Mouse (Mus musculus): Measurements from ENCODE around the gene Lmo2. TPM values are rescaled to one million over a fixed set of nuclear protein-coding genes. Genes with fewer than 3 reads are reported as not detected.

Lmo2 gene
- total RNA-seq, 2 experiments from 2014 or later: 40.0 to 41.3 TPM

GRCm38 (mm10) chr2:103938573-103938972, 19.2 kb upstream of the Lmo2 start:
- no peak for DNase-seq (ENCODE audit: low spot score in 2 of 2)

GRCm38 (mm10) chr2:103939003-103939402, 18.8 kb upstream of the Lmo2 start:
- no peak for DNase-seq (ENCODE audit: low spot score in 2 of 2)

DNA sequence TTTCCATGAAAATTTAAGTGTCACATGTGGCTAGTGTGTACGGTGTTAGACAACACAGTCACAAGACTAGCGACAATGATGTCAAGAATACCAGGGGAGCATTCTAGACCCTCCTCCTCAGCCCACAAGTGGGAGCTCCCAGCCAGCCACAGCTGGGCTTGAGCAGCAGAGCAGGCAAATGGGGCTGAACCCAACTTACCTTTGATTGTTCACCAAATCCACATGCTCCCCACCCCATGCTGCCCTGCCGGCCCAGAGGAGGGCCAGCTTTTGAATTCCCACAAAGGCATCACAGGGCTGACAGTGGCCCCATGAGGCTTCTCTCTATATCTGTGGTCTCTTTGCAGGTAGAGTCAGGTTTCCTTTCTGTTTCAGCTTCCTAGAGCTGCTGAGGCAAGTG, 16.7 kb upstream of the Lmo2 start:
- no peak for DNase-seq (ENCODE audit: low spot score in 2 of 2)

DNA sequence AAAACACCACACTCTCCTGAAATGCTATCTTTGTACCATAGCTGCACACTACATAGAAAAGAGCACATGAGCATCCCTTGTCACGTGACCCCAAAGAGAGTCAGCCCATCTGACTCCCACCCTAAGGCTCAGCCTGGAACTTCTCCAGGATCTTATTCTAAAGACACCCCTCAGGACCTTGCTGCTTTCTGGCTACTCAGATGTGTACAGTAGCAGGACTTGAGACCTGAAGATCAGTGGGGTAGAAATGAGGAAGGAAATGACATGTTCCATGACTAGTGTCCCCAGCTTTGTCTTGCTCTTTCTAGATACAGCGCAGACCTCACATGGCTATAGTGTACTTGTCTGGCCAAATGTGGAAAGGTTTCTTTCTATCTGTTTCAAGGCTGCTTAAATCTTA, 12.9 kb upstream of the Lmo2 start:
- DNase-seq (ENCODE audit: low spot score in 2 of 2): no peak

DNA sequence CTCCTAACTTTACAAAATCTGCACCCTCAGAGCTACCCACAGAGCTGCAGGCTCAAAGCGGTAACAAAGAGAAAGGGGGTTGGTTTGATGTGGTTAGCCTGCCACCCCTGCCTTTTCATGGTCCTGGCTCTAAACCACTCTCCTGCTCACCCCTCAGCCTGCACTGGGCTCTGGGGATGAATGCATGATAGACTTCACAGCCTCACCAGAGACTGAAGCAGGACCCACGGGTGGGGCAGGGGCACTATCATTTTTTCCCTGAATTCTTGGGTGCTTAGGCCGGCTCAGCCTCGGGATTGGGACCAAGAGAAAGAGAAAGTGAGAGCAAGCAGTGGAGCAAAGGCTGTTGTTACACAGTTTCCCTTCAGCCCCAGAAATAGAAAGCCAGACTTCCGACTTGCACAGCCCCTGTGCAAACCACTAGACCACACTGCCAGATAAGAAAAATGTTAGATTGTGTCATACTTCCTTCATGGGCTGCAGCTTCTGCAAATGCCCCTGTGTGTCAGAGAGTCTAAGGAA, 12.2 kb upstream of the Lmo2 start:
- DNase-seq (ENCODE audit: low spot score in 2 of 2): no peak

DNA sequence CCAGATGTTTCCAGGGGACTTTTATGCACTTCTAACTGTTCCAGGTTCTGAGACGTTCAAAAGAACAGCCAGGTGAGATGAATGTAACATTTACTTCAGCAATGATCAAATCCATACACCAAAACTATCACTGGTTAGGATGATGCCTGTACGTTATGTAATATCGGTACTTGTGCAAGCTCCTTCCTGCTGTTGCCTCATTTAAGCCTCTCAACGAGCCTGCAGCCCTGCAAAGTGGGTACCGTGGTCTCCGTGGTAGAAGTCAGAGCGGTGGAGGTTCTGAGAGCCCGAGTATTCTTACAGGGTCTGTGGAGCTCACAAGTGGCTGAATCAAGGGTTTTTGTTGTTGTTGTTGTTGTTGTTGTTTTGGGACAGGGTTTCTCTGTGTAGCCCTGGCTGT, 10.9 kb upstream of the Lmo2 start:
- no peak for DNase-seq (ENCODE audit: low spot score in 2 of 2)

DNA sequence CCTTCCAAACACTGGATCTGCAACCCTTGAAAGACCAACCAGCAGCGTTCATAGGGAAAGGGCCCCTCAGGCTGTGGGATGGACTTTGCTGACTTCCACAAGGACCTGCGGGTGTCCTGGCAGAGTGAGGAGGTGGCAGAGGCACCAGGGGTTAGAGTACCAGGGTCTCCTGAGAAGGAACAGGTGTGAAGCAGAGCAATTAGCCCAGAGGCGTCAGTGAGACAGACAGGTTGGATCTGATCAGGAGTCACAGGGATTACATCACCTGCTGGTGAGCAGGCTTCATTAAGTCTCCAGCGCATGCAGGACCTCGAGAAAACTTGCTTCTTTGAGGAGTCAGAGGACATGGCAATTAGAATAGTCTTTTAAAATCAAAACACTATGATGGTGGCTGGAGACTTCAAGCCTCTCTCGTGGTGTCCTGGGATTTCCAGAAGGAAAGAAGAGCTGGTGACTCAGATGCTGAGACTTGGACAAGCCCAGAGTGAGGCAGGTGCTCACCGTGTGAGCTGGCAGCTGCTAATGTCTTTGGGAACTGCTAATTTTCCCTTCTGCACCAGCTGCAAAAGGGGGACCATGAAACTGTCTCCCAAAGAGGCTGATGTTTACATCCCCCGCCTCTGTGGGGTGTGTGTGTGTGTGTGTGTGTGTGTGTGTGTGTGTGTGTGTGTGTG, 9.7 kb upstream of the Lmo2 start:
- DNase-seq (ENCODE audit: low spot score in 2 of 2): no peak

GRCm38 (mm10) chr2:103953050-103953835, 4.5 kb upstream of the Lmo2 start:
- DNase-seq (ENCODE audit: low spot score in 2 of 2): no peak

- DNase-seq (ENCODE audit: low spot score in 2 of 2): no peak
Measured at GRCm38 (mm10) chr2:103955714-103956113, 2.1 kb upstream of the Lmo2 start.

DNA sequence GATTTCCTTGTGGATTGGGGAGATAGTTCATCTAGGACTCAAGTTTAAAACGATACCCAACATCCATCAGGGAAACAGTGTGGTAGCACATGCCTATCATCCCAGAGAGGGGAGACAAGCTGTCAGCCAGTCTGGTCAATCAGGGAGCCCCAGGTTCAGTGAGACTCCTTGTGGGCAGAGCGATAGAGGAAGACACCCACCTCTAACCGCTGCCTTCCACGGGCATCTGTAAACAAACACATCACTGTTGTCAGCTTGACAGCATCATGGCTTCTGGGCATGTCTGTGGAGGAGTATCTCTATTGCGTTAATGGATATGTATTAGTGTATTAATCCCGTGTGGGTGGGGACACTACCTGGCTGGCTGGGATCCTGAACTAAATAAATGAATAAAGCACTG, 919 bp upstream of the Lmo2 start:
- no peak for DNase-seq (ENCODE audit: low spot score in 2 of 2)

DNA sequence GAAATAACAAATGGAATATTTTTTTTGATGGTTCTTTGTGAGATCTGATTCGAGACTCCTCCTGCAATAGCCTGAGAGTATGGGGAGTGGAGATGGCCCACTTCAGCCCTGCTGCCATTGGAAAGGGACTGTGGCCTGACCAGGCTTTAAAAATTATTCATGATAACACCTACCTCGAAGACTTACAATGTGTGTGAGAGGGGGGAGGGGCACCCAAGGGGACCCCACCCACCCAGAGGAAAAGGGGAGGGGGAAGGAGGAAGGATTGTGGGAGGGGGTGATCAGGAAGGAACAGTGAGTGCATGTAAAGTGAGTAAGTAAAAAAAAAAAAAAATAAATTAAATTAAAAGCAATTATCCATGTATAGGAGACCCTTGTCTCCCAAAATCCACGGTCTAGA, 848 bp downstream of the Lmo2 start:
- no peak for DNase-seq (ENCODE audit: low spot score in 2 of 2)

GRCm38 (mm10) chr2:103959066-103959465, 1.3 kb downstream of the Lmo2 start:
- DNase-seq (ENCODE audit: low spot score in 2 of 2): no peak

DNA sequence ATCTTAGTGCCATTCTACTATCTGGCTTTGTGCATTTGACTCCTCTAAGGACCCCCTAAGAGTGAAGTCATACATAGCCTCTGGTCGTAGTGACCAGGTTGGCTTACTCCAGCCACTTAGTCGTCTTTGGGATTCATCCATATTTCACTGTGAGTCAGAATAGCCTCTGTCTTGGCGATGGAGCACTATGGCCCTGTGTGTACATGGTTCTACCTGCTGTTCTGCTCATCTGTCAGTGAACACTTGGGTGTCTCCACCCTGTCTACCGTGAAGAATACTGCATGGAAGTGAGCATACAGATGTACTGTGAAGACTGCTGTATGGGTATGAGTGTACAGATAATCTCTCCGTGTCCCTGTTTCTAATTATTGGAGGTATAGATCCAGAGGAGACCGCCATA, 1.8 kb downstream of the Lmo2 start:
- DNase-seq (ENCODE audit: low spot score in 2 of 2): no peak

DNA sequence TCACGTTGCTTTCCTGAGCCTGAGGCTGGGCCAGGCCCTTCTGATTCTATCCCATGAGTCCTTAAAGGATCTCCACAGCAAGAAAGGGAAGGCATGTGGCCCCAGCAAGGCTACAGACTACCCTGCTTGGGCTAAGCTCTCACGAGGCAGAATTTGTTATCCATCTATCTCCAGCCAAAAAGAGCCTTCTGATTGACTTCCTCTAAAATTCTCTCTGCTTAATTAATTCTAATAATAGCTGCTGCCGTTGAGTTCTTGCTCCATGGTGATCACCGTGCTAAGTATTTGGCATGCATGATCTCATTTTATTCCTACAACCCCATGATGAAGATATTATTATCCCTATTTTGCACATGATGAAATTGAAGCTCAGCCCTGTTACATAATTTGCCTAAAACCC, 4.6 kb downstream of the Lmo2 start:
- no peak for DNase-seq (ENCODE audit: low spot score in 2 of 2)

DNA sequence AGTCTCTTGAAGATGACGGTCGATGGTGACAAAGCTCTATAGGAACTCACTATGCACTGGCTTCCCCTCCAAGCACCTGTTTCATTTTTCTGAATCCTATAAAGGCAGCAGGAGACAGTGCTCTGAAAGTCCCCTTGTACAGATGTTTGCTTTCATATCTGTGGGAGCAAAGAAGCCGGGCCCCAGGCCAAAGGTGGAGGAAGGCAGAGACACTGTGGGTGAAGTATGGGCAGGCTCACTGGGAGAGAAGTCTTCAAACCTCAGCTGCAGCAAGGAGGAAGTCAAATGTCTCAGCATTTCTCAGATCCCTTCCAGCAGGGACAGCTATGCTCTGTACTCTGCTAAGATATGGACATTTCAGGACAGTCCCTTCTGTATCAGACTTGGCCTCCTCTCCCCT, 7.6 kb downstream of the Lmo2 start:
- DNase-seq (ENCODE audit: low spot score in 2 of 2): no peak

- no peak for DNase-seq (ENCODE audit: low spot score in 2 of 2)
Measured at GRCm38 (mm10) chr2:103968186-103968585, 10.4 kb downstream of the Lmo2 start.

DNA sequence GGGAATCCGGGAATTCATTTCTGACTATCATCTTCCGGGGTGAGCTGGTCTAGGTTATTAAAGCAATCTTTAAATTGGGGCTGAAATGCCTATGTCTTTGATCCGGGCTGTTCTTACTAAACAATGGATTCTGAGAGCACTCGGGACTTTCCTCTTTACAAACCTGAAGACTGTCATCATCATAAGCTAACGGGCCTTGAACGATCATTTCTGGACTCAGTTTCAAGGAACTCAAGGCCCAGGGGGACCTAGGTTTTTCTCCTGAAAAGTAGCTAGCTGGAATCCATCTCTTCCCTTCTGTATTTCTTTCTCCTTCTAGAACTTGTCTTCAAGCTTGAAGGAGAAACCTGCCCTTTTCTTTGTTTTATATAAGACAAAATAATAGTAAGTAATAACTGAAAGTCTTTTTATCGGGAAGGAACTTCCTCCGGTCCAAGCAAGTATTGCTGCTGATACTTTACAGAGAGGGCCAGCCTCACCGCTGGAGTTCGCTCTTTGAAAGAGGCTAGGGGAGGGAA, 11.2 kb downstream of the Lmo2 start:
- DNase-seq (ENCODE audit: low spot score in 2 of 2): no peak

DNA sequence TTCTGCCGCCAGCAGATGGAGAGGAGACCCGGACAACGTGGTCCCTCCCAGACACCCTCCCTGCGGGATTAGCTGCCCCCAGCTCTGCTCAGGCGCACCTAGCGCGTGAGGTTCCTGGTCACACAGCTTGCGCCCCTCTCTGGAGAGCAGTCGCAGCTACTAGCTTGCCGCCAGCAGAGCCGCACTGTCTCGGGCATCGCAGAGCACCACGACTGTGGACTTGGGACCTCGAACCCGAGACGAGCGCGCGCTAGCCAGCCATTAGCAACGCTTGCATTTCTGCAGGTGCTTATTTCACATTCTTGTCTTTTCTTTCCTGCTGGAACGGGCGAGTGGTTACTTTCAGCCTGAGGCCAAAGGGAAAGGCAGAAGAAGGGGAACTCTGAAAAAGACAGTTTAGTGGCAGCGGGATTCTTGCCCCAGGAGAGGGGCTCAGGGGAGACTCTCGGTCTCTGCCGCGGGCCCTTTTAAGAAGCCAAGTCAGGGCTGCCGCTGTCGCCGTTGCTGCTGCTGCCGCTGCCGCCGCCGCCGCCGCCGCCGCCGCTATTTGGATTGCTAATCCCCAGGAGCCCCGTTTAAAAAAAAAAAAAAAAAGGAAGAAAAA, 11.8 kb downstream of the Lmo2 start:
- peak; percentile 18 to 21 for DNase-seq (ENCODE audit: low spot score in 2 of 2)

GRCm38 (mm10) chr2:103970041-103970790, 12.4 kb downstream of the Lmo2 start:
- DNase-seq (ENCODE audit: low spot score in 2 of 2): peak; percentile 30 to 35

- DNase-seq (ENCODE audit: low spot score in 2 of 2): no peak
Measured at GRCm38 (mm10) chr2:103970791-103971649, 13.2 kb downstream of the Lmo2 start.

Measured in adrenal gland, postnatal 4 days (tissue).